Mouse (Mus musculus) urinary bladder, adult 2 months (tissue): Measurements from ENCODE around the gene Rilp. TPM values are rescaled to one million over a fixed set of nuclear protein-coding genes. Genes with fewer than 3 reads are reported as not detected.
"Not testable (repeated sequence)": the region's sequence is repeated elsewhere in the genome, so short reads cannot be mapped to it uniquely, and the experiment has no call there.

Experiments used
- DNase-seq: peaks from one replicate; pipeline ENCODE4 v3.0.0; 2022; ENCODE audit warnings: low spot score
- polyA plus RNA-seq: library from polyadenylated mRNA; depleted of rRNA; stranded (reverse); fragments of >200 nt; gene quantifications from 2 replicates; pipeline ENCODE4 v1.2.3, GENCODE M21; 2012

Gene Rilp
- polyA plus RNA-seq, 1 experiment, result 6.4 TPM

DNA sequence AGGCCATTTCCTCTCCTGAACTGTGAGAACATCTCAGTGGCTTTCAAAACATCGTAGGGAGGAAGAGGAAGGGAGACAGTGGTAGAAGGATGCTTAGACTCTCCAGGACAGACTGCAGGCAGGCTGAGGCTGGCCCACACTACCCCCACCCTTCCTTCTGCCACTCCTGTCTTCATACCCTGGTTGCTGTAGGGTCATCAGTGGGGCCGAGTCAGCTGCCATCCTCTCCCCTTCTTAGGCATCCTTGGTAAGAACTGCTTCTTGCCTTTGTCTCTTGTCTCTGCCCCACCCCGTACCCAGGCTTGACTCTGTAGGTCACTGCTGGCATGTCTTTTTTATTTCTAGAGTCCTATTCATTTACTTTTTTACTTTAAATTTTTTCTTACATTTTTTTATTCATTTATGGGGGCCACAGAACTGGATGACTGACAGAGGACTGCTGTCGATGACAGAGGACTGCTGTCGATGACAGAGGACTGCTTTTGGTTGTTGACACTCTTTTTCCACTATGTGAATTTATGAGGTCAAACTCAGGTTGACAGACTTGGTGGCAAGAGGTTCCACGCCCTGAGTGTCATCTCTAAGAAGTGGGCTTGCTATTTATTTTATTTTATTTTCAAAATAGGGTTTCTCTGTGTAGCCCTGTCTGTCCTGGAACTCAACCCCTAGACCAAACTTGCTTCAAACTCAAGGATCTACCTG, 23.6 kb downstream of the Rilp start:
- DNase-seq, result no peak

DNA sequence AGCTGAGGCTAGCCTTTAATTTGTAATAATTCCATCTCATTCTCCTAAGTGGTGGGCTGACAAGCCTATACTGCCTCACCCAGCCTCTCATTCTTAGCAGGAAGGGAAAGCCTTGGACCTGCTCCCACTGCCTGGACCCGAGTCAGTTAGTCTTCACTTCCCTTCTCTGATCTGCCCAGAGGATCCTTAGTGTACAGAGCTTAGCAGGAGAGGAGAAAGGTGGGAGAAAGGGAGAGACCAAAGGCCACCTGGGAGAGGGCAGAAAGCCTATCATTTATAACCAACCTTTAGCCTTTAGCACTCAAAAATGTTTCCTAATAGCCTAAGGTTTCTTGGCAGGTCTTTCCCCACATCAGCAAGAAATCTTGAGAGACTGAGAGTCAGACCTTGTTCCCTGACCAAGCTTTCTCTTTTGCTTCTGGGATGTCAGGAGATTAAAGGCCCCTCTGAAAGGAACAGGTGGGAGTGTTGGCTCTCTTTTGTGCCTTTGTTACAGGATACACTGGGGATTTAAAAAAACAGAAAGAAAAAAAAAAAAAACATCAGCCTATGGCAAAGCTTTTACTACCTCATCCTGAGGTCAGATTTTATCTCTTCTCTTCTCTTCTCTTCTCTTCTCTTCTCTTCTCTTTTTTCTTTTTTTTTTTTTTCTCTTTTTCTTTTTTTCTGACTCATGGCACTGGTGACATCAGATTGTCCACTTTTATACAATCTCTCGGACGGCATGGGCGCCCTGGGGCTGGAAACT, 24.6 kb downstream of the Rilp start:
- no peak for DNase-seq

DNA sequence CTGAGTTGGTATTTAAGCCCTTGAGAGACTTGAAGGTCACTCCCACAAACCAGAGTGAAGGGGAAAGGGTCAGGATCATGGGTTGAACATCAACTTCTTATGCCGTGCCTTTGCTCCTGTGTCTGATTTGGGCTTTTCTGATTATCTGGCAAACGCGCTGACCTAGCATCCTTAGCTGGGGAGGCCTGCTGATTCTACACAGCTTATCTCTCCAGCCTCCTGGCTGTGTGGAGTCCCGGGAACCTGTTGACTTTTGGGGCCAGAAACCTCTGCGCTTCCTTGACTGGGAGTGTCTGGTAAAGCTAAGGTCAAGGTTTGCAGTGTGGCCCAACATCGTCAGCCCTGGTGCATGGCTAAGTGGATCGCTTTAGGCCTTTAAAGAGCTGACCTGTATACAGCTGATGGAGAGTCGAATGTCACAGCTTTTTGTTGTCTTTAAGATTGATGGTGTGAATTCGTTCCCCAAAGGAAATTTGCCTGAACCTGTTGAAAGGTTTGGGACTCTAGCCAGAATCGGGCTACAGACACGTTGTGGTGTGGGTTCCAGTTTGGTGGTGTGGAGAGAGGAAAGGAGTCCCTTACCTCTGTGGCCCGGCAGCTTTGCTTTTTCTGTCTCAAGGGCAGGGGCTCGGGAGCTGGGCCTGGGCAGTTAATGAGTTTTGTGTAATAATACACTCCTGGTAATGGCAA, 25.4 kb downstream of the Rilp start:
- no peak for DNase-seq

GRCm38 (mm10) chr11:75536255-75537024, 26.5 kb downstream of the Rilp start:
- no peak for DNase-seq

DNA sequence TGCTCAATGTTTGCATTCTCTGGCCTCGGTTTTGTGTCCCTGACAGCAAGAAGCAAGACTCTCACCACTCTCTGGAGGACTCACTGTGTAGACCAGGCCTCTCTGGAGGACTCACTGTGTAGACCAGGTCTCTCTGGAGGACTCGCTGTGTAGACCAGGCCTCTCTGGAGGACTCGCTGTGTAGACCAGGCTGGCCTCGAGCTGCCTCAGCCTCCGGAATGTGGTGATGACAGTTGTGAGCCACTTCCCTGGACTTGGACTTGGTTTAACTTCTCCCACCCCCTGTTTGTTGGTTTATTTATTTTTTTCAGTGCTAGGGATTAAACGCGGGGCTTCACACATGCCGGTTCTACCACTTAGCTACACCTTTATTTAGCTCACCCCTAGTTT, 27.1 kb downstream of the Rilp start:
- DNase-seq, result no peak

GRCm38 (mm10) chr11:75537491-75538183, 27.7 kb downstream of the Rilp start:
- no peak for DNase-seq

DNA sequence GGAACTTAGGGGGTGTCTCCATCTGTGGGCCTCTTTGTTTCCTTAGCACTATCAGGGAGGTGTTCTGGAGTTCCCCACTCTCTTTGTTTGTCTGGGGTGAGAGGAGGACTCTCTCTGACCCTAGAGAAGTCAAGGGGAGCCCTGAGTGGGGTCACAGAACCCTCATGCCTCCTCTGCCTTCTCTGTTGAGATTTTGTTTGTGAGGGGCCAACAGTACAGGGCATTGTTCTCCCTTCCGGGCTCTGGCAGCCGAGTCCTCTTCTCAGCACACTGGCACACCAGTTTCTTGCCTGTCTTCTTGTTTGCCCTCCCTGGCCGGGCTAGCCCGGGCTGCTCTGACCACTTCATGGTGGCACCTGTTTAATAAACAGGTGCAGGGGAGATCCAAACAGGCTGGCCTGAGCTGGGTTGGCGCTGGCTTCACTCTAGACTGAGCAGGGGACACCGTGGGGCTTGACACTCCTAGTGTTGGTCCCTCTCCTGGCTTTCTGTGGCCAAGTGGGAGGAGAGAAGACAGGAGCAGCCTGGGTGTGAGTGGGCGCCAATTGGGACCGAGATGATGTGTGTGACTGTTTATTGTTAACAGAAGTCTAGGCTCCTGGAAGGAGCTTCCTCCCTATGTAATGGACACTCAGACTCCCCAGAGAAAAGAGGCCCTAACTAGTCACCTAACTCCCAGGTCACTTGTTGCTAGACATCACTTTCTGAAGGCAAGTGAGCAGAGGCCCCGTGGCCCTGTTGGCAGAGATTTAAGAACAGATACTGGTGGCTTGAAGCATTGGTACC, 28.5 kb downstream of the Rilp start:
- DNase-seq, result no peak

GRCm38 (mm10) chr11:75538970-75539299, 29.0 kb downstream of the Rilp start:
- no peak for DNase-seq

- no peak for DNase-seq
Observed at GRCm38 (mm10) chr11:75540209-75540608, 30.3 kb downstream of the Rilp start.

DNA sequence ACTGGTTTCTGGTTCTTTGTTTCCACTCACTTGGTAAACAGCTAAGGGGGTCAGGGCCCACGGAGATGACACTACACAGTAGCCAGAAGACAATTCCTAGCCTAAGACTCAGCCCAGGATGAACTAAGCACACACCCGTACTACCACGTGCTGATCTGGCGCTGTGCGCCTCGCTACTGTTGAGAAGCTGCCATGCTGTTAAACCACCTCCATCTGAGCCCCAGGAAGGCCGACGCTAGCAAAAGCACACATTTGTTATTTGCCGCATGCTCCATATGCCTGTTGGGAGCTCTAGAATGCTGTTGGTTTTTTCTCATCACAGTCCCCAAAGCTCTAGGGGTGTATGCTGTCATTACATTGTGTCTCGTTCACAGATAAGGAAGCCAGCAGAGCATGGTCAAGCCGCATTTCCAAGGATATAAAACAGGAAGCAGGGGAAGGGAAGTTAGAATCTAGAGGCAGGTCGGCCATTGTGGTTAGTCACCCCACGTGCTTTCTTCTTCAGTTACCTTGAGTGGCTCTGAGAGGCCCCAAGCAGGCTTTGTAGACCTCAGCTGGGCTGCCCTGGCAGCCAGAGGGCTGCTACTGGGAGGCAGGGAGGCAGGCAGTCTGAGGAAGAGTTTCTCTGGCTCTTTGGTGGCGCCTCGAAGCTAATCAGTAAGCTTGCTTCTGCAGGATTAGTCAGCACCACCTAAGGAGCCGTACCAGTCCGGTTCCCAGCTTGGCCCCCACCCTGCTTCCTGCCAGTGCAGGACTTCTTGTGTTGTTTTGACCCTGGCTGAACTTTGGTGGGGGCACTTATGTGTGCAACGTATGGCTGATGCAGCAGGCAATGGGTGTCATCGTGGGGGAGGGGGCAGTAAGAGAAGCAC, 31.1 kb downstream of the Rilp start:
- DNase-seq, result no peak

DNA sequence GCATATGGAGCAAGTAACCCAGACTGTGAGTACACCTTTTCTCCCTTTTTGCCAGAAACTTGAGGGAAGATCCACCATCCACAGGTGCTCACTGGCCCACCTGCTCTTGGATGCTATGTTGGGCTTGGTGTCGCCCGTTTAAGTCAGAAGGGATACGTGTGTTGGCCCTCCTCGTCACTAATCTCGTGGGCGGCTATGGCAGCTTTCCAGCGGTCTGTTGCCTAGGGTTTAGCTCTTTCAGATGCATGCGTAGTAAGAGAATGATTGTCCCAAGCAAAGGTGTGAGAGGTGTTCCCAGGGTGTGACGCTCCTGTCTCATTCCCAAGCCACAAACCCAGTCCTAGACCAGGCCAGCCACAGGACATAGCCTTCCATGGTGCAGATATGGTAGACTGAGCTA, 34.8 kb downstream of the Rilp start:
- no peak for DNase-seq

GRCm38 (mm10) chr11:75546057-75546456, 36.2 kb downstream of the Rilp start:
- DNase-seq, result no peak

DNA sequence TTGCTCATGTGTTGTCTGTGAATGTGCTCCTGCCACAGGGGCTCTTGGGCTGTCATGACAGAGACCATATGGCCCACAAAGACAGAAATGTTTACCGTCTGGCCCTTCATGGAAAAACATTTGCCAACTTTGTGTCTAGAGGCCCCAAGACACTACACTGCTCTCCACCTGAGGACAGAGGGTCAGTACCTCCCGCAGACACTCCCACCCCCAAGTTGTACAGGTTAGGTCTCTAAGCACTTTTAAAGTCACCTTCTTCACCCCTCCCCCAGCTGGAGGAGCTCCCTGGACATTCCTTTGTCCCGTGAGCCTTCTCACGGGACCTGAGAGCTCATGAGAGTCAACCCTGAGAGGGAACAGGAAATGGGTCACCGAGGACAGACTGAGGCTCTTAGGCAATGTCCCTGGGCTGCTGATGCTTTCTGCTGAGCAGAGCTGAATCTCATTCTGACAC, 39.8 kb downstream of the Rilp start:
- DNase-seq, result no peak

DNA sequence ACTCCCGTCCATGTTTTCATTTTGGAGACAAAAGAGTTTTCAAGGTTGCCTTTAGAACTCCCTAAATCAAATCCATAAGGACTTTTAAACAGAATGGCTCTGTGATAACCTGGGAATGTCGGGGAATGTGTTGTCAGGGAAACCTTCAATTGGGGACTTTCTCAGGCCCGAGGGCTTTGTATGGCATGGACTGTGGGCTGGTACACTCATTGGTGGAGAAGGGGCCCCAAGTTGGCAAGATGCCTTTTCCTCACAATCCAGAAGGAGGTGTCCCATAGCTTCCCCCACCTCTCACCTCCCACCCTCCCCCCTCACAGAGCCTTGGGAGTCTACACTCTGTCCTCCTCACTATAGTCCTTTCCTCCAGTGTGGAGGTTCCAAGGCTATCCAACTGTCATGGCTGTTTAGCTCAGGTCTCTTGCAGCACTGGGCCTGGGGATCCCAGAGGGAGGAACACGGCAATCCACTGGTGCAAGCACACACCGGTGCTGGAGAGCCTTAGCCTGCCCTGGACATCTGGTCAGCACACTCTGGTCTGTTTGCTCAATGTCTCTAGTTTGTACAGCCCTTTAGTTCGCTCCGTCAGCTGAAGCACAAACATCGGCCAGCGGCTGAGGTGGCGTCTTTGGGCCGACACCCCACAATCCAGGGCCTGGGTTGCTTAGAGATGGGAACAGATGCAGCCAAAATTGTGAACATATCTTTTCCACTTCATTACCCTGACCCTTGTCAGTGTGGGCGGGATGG, 40.5 kb downstream of the Rilp start:
- no peak for DNase-seq

DNA sequence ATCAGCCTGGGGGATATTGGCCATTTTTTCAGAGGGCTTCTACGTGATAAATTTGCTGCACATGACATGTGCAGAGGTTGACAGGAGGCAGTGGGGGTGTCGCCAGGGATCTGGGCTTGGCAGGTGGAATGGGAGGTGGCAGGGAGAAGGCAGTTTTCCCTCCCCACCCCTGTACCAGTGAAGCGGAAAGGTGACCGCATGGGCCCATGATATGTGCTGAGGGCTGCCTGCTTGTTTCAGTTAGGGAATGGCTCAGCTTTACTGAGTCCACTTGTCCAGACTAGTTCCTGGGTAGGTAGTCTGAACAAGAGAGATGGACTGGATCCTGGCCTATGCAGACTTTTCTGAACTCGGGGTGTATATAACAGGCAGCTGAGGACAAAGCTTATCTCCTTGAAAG, 41.4 kb downstream of the Rilp start:
- DNase-seq, result no peak

GRCm38 (mm10) chr11:75551961-75552441, 42.1 kb downstream of the Rilp start:
- DNase-seq, result no peak

GRCm38 (mm10) chr11:75552906-75553482, 43.1 kb downstream of the Rilp start:
- no peak for DNase-seq

DNA sequence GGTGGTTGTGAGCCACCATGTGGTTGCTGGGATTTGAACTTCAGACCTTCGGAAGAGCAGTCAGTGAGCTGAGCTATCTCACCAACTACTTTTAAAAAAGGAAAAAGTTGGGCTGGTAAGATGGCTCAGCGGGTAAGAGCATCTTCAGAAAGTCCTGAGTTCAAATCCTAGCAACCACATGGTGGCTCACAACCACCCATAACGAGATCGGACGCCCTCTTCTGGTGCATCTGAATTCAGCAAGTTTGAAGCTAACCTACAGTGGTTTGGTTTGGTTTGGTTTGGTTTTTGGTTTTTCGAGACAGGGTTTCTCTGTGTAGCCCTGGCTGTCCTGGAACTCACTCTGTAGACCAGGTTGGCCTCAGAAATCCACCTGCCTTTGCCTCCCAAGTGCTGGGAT, 46.1 kb downstream of the Rilp start:
- not testable (repeated sequence) for DNase-seq
